Mouse (Mus musculus): ENCODE results near the gene Pdk4. TPM values are rescaled to one million over a fixed set of nuclear protein-coding genes. Genes with fewer than 3 reads are reported as not detected.
A peak's percentile ranks its signal among the peaks of the same experiment; 100 is the strongest.

Gene Pdk4
- polyA plus RNA-seq, 1 experiment from 2014 or later = 6.4 TPM

DNA sequence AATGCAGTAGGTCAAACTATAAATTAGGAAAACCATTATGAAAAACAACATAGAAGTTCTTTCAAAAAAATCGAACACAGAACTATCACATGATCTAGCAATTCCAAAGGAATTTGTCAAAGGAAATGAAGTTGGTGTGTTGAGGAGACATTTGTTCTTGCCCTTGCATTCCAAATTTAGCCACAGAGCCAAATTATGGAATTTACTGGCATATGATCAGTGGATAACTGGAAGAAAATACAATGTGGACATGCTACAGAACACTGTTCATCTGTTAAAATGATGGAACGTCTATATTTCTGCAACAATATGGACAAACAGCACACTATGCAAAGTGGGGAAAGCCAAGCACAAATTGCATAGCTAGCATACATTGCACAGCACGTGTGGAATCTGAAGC, 40.3 kb downstream of the Pdk4 start:
- no peaks in the 10 kb centered on the region for H3K4me1 ChIP-seq (ENCODE audit: control insufficient read depth, insufficient read depth, low read length)
- WGBS = 74% methylated on average over 3 of the region's 3 CpGs
- no peaks in the 10 kb centered on the region for H3K36me3 ChIP-seq (ENCODE audit: control insufficient read depth, insufficient read depth, low read length)
- no peaks in the 10 kb centered on the region for H3K9me3 ChIP-seq (replicated peaks; ENCODE audit: control insufficient read depth, low read length)
- H3K27me3 ChIP-seq (ENCODE audit: control insufficient read depth, insufficient read depth, low read length) = no peaks in the 10 kb centered on the region
- no peak for ATAC-seq (ENCODE audit: insufficient read depth, low FRiP score)
- no peak overlapping the region for H3K4me3 ChIP-seq (replicated peaks; ENCODE audit: low read length)
- H3K27ac ChIP-seq (ENCODE audit: low read length) = no peak overlapping the region
- no peak overlapping the region for H3K9ac ChIP-seq (ENCODE audit: low read length)
- no peak overlapping the region for H3K4me2 ChIP-seq (ENCODE audit: low read depth, low read length)

DNA sequence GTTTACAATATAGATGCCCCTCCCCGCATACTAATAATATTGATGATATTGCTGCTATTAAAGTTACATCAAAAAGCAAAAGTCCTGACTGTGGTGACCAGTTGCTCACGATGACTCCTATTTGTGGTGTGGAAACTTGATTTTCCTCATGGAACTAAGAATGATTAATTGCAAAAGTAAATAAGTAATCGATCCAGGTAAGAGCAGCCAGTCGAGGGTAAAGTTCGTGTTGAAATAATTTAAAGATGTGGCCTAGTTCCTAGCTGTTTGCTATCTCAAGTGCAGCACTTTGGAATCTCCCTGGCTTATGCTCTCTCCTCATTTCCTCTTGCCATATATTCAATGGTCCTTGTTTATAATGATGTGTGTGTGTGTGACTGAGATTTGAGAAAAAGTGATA, 46.2 kb downstream of the Pdk4 start:
- H3K9me3 ChIP-seq (replicated peaks; ENCODE audit: control insufficient read depth, low read length) = no peaks in the 10 kb centered on the region
- H3K4me3 ChIP-seq (replicated peaks; ENCODE audit: low read length) = no peak overlapping the region
- H3K4me1 ChIP-seq (ENCODE audit: control insufficient read depth, insufficient read depth, low read length) = no peaks in the 10 kb centered on the region
- H3K27me3 ChIP-seq (ENCODE audit: control insufficient read depth, insufficient read depth, low read length) = no peaks in the 10 kb centered on the region
- 64% methylated on average over 5 of the region's 5 CpGs for WGBS
- no peak overlapping the region for H3K4me2 ChIP-seq (ENCODE audit: low read depth, low read length)
- H3K27ac ChIP-seq (ENCODE audit: low read length) = no peak overlapping the region
- no peak for ATAC-seq (ENCODE audit: insufficient read depth, low FRiP score)
- H3K36me3 ChIP-seq (ENCODE audit: control insufficient read depth, insufficient read depth, low read length) = no peaks in the 10 kb centered on the region
- no peak overlapping the region for H3K9ac ChIP-seq (ENCODE audit: low read length)

GRCm38 (mm10) chr6:5448396-5448795, 47.7 kb downstream of the Pdk4 start:
- Histone ChIP-seq H3K27me3 (ENCODE audit: control insufficient read depth, insufficient read depth, low read length) (no peaks in the 10 kb centered on the region), H3K9ac (ENCODE audit: low read length) (no peak overlapping the region), H3K27ac (ENCODE audit: low read length) (no peak overlapping the region), H3K36me3 (ENCODE audit: control insufficient read depth, insufficient read depth, low read length) (no peaks in the 10 kb centered on the region), H3K4me2 (ENCODE audit: low read depth, low read length) (no peak overlapping the region), H3K9me3 (replicated peaks; ENCODE audit: control insufficient read depth, low read length) (no peaks in the 10 kb centered on the region), H3K4me3 (replicated peaks; ENCODE audit: low read length) (no peak overlapping the region), H3K4me1 (ENCODE audit: control insufficient read depth, insufficient read depth, low read length) (peaks cover 3% of the 10 kb centered on the region; the same call in 1 of the 2 replicates)
- ATAC-seq (ENCODE audit: insufficient read depth, low FRiP score) = no peak
- 68% methylated on average over 4 of the region's 4 CpGs for WGBS

DNA sequence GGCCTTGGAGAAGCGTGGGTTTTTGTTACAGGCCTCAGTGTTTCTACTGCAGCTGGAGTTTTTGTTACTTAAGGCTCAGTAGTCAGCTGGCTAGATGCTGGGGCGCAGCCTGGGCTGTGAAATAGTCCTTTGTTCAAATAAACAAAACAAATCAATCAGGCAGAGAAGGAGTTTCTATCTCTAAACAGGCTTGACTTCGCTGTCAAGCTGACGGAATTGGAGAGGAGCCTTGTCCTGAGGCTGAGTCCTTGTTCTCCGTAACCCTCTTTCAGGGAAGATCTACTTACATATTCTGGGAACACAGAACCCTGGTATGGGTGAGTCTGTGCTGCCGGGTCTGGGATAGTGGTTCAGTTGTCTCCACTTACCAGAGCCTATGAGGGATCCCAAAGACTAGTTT, 48.6 kb downstream of the Pdk4 start:
- Histone ChIP-seq H3K27ac (ENCODE audit: low read length) (no peak overlapping the region), H3K4me3 (replicated peaks; ENCODE audit: low read length) (no peak overlapping the region), H3K27me3 (ENCODE audit: control insufficient read depth, insufficient read depth, low read length) (no peaks in the 10 kb centered on the region), H3K9me3 (replicated peaks; ENCODE audit: control insufficient read depth, low read length) (no peaks in the 10 kb centered on the region), H3K4me1 (ENCODE audit: control insufficient read depth, insufficient read depth, low read length) (peaks cover 12% of the 10 kb centered on the region; the same call in 1 of the 2 replicates), H3K9ac (ENCODE audit: low read length) (no peak overlapping the region), H3K36me3 (ENCODE audit: control insufficient read depth, insufficient read depth, low read length) (no peaks in the 10 kb centered on the region), H3K4me2 (ENCODE audit: low read depth, low read length) (no peak overlapping the region)
- WGBS = 56% methylated on average over 6 of the region's 6 CpGs
- ATAC-seq (ENCODE audit: insufficient read depth, low FRiP score) = no peak

- ATAC-seq (ENCODE audit: insufficient read depth, low FRiP score) = no peak
- no peaks in the 10 kb centered on the region for H3K9me3 ChIP-seq (replicated peaks; ENCODE audit: control insufficient read depth, low read length)
- peaks cover 12% of the 10 kb centered on the region; the same call in 1 of the 2 replicates for H3K4me1 ChIP-seq (ENCODE audit: control insufficient read depth, insufficient read depth, low read length)
- 79% methylated on average over 4 of the region's 4 CpGs for WGBS
- no peak overlapping the region for H3K27ac ChIP-seq (ENCODE audit: low read length)
- H3K36me3 ChIP-seq (ENCODE audit: control insufficient read depth, insufficient read depth, low read length) = no peaks in the 10 kb centered on the region
- H3K4me3 ChIP-seq (replicated peaks; ENCODE audit: low read length) = no peak overlapping the region
- no peak overlapping the region for H3K4me2 ChIP-seq (ENCODE audit: low read depth, low read length)
- H3K9ac ChIP-seq (ENCODE audit: low read length) = no peak overlapping the region
- no peaks in the 10 kb centered on the region for H3K27me3 ChIP-seq (ENCODE audit: control insufficient read depth, insufficient read depth, low read length)
Observed at GRCm38 (mm10) chr6:5447013-5447412, 49.1 kb downstream of the Pdk4 start.

- H3K4me2 ChIP-seq (ENCODE audit: low read depth, low read length) = no peak overlapping the region
- no peaks in the 10 kb centered on the region for H3K27me3 ChIP-seq (ENCODE audit: control insufficient read depth, insufficient read depth, low read length)
- no peaks in the 10 kb centered on the region for H3K9me3 ChIP-seq (replicated peaks; ENCODE audit: control insufficient read depth, low read length)
- no peaks in the 10 kb centered on the region for H3K36me3 ChIP-seq (ENCODE audit: control insufficient read depth, insufficient read depth, low read length)
- no peak overlapping the region for H3K4me3 ChIP-seq (replicated peaks; ENCODE audit: low read length)
- H3K27ac ChIP-seq (ENCODE audit: low read length) = no peak overlapping the region
- 86% methylated on average over 5 of the region's 5 CpGs for WGBS
- H3K4me1 ChIP-seq (ENCODE audit: control insufficient read depth, insufficient read depth, low read length) = peaks cover 12% of the 10 kb centered on the region; the same call in 1 of the 2 replicates
- ATAC-seq (ENCODE audit: insufficient read depth, low FRiP score) = no peak
- no peak overlapping the region for H3K9ac ChIP-seq (ENCODE audit: low read length)
Observed at GRCm38 (mm10) chr6:5444331-5444898, 51.7 kb downstream of the Pdk4 start.

DNA sequence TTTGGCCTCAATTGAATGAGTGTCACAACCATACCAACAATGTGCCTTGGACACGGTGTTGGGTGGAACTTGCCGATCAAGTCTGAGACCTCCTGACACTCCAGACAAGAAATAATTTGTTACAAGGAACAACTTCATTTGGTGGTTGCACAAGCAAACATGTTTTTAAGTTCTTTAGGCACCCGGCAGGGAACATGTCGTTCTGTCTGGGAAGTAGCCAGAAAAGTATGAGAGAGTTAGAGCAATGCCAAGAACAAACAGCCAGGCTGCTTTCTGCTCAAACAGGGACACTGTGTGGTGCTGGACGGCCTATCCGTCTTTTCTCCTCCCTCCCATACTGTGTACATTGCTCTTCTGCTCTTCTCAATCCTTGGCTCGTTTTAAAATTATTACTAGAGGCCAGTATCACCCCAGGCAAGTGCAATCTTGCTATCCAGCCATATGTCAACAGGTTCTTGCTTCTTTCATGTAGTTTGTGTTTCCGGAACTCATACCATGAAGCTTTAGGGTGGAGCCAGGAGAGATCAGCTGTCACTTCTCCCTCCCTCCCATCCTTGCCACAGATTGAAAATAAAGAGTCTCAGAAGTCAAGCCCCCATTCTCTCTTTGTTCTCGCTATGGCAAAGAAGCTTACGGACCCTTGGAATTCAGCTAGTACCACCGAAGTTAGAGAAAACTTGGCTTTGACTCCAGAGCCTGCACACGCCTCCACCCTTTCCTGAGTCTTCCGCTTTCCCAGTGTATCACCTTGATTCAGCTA, 52.8 kb downstream of the Pdk4 start:
- Histone ChIP-seq H3K4me3 (replicated peaks; ENCODE audit: low read length) (no peak overlapping the region), H3K27me3 (ENCODE audit: control insufficient read depth, insufficient read depth, low read length) (no peaks in the 10 kb centered on the region), H3K4me2 (ENCODE audit: low read depth, low read length) (peak overlapping the region; percentile 43), H3K27ac (ENCODE audit: low read length) (peak overlapping the region; percentile 83), H3K4me1 (ENCODE audit: control insufficient read depth, insufficient read depth, low read length) (peaks cover 12% of the 10 kb centered on the region; the same call in 1 of the 2 replicates), H3K36me3 (ENCODE audit: control insufficient read depth, insufficient read depth, low read length) (no peaks in the 10 kb centered on the region), H3K9me3 (replicated peaks; ENCODE audit: control insufficient read depth, low read length) (no peaks in the 10 kb centered on the region), H3K9ac (ENCODE audit: low read length) (no peak overlapping the region; the same call in 1 of the 2 replicates)
- ATAC-seq (ENCODE audit: insufficient read depth, low FRiP score) = peak; percentile 37
- WGBS = 16% methylated on average over 13 of the region's 13 CpGs

DNA sequence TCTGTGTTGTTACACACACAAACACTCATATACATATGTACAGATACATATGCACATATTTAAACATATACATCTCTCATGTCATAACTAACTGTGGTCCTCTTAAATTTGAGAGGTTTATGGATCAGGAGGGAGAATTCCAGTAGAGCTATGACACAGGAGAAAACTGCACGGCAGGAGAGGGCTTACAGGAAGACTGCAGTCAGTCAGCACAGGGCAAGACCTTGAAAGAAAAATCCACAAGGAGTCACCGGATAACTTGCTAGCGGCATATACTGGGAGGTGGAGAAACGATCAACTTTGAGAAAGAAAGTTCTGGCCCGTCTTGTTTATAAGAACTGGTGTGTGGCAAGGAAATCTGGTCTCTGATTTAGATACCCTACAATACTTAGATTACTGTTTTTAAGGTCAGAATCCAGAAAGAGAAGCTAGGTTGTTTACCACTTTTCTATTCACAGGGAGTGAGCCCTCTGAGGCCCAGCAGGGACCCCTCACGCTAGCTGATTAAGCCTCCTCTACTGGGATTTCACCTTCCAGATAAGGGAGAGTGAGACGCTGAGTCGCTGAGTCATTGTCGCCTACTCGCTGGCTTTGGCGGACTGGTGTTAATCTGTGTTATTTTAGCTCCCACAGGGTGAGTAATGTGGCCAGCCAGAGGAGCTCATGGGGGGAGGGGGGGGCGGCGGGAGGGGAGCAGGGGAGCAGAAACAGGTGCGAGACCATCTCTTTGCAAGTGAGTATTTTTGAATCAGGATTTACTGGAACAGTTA, 53.6 kb downstream of the Pdk4 start:
- Histone ChIP-seq H3K9ac (ENCODE audit: low read length) (no peak overlapping the region; the same call in 1 of the 2 replicates), H3K4me2 (ENCODE audit: low read depth, low read length) (peak overlapping the region; percentile 43), H3K4me3 (replicated peaks; ENCODE audit: low read length) (no peak overlapping the region), H3K4me1 (ENCODE audit: control insufficient read depth, insufficient read depth, low read length) (peaks cover 12% of the 10 kb centered on the region; the same call in 1 of the 2 replicates), H3K27me3 (ENCODE audit: control insufficient read depth, insufficient read depth, low read length) (no peaks in the 10 kb centered on the region), H3K9me3 (replicated peaks; ENCODE audit: control insufficient read depth, low read length) (no peaks in the 10 kb centered on the region), H3K27ac (ENCODE audit: low read length) (peak overlapping the region; percentile 83), H3K36me3 (ENCODE audit: control insufficient read depth, insufficient read depth, low read length) (no peaks in the 10 kb centered on the region)
- 5% methylated on average over 14 of the region's 14 CpGs for WGBS
- peak; percentile 79 for ATAC-seq (ENCODE audit: insufficient read depth, low FRiP score)

DNA sequence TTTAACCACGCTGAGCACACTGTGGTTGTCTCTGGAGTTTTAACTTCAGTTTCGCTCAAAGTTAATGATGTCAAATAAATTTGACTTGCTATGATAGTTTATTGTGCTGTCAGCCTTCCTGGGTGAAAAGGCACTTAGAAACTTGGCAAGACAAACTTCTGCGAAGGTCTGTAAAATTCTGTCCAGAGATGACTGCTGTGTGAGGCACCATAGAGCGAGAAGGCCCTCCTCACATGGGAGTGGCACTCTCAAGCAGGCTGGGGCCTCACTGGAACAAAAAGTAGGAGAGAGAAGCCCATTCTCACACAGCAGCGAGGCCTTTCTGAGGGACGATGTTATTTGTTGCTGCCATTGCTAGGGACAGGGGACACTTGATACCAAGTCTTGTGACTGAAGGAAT, 54.9 kb downstream of the Pdk4 start:
- H3K27me3 ChIP-seq (ENCODE audit: control insufficient read depth, insufficient read depth, low read length) = no peaks in the 10 kb centered on the region
- H3K27ac ChIP-seq (ENCODE audit: low read length) = no peak overlapping the region
- H3K9ac ChIP-seq (ENCODE audit: low read length) = no peak overlapping the region
- H3K4me1 ChIP-seq (ENCODE audit: control insufficient read depth, insufficient read depth, low read length) = peaks cover 12% of the 10 kb centered on the region; the same call in 1 of the 2 replicates
- no peak overlapping the region for H3K4me2 ChIP-seq (ENCODE audit: low read depth, low read length)
- no peak for ATAC-seq (ENCODE audit: insufficient read depth, low FRiP score)
- 77% methylated on average over 6 of the region's 6 CpGs for WGBS
- no peaks in the 10 kb centered on the region for H3K9me3 ChIP-seq (replicated peaks; ENCODE audit: control insufficient read depth, low read length)
- no peaks in the 10 kb centered on the region for H3K36me3 ChIP-seq (ENCODE audit: control insufficient read depth, insufficient read depth, low read length)
- H3K4me3 ChIP-seq (replicated peaks; ENCODE audit: low read length) = no peak overlapping the region
